Mouse (Mus musculus): ENCODE data around the gene Slc1a7. TPM values are rescaled to one million over a fixed set of nuclear protein-coding genes. Genes with fewer than 3 reads are reported as not detected.

The Slc1a7 gene
- polyA plus RNA-seq (2017; shearing (Covaris generic)), result not detected

GRCm38 (mm10) chr4:107967966-107968682 is at the start of gene Slc1a7:
TSS of gene Slc1a7 (plus strand) at chr4:107968332.
- ATAC-seq, result no peak

DNA sequence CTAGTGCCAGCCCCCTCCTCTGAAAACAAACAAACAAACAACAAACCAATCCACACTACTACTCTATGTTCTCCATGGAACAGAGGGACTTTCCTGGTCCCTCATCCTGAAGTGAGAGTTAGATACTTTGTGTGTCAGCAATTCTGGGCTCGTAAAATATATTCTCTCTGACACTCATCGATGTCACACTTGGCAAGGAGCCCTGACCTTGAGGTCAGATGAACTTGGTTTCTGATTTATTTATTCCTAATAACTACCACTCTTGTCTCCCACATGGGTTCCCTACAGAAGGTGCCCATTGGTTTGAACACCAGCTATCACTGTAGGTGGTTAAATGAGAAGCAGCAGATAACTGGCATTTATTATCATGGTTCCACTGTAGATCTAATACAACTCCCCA is 47.8 kb upstream of the Slc1a7 start:
- no peak for ATAC-seq

- ATAC-seq, result no peak
These were observed 46.9 kb upstream of the Slc1a7 start for GRCm38 (mm10) chr4:107921152-107921695.

- no peak for ATAC-seq
These were observed 46.2 kb upstream of the Slc1a7 start for GRCm38 (mm10) chr4:107921952-107922351.

- peak; percentile 98 for ATAC-seq
These were observed 44.9 kb upstream of the Slc1a7 start, which contains the start of gene Cpt2 for GRCm38 (mm10) chr4:107923145-107923802. TSS of gene Cpt2 (minus strand) at chr4:107923610.

GRCm38 (mm10) chr4:107923803-107924194 is 44.3 kb upstream of the Slc1a7 start:
- peak; percentile 27 for ATAC-seq

- no peak for ATAC-seq
These were observed 39.9 kb upstream of the Slc1a7 start for GRCm38 (mm10) chr4:107928269-107928668.

DNA sequence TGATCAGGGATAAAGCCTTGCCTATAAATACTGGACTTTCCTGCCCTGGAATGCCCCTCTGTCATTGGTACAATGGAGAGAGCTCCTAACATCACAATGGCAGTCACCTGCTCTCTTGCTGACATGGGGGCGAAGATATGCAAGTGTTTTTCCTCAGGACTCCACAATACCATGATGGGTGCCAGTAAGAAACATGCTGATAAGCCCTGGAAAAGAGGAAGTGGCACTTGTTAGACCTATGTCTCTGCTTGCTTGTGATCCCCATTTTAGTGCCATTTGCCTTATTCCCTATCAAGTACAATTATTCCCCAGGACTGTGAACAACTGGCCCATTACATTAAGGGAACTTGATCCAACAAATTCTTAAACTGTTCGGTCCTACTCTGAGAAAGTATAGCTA is 39.4 kb upstream of the Slc1a7 start:
- ATAC-seq, result no peak

GRCm38 (mm10) chr4:107931453-107931852 is 36.7 kb upstream of the Slc1a7 start:
- no peak for ATAC-seq

DNA sequence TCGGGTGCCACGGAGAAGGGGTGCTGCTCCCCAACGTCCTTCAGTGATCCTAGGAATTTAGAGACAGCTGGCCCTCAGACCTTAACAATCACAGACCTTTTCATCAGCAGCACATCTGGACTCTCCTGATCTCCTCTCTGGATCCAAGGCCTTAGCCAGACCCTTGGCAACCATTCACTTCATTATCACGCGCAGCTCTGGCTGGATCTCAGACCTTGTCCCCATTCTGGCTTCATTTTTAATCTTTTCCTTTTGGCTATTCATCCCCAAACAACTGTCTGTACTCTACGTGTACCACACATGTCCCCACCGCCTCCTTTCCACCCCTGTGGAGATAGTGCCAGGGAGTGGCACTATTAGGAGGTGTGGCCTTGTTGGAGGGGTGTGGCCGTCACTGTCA is 34.9 kb upstream of the Slc1a7 start:
- no peak for ATAC-seq

DNA sequence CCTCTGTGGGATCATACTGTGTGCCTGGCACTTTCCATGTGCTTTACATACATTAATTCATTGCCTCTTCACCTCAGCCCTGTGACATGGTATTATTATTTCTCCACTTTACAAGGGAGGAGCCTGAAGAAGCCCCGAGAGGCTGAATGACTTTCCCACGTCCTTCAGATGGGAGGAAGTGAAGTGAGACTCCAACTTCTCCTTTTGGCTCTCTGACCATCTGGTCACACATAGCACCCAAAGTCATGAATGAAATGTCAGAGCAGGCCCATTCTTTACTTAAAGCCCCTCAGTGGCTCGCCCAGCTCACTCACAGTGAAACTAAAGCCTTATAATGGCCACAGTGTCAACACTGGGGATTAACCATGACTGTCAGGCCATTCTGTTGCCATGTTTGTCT is 32.9 kb upstream of the Slc1a7 start:
- ATAC-seq, result no peak

GRCm38 (mm10) chr4:107937338-107937737 is 30.8 kb upstream of the Slc1a7 start:
- ATAC-seq, result no peak

GRCm38 (mm10) chr4:107938124-107938523 is 30.0 kb upstream of the Slc1a7 start:
- no peak for ATAC-seq

DNA sequence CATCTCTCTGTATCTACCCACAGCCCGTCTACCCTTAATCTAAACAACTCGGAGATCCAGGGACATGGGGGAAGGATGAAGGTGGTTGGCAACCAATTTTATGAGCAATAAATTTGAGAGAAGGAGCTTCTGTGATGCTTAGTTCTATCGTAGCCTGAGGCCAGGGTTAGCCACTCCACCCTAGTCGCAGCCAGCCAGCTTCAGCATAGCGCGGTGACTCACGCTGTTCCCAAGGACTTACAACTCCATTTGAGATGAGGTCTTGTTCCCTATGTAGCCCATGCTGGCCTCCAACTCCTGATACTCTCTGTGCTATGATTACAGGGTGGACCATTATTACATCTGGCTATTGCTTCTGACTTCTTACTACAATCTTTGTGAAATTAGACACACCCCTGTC is 25.4 kb upstream of the Slc1a7 start:
- no peak for ATAC-seq

- ATAC-seq, result no peak
These were observed 24.0 kb upstream of the Slc1a7 start for GRCm38 (mm10) chr4:107944141-107944540.

DNA sequence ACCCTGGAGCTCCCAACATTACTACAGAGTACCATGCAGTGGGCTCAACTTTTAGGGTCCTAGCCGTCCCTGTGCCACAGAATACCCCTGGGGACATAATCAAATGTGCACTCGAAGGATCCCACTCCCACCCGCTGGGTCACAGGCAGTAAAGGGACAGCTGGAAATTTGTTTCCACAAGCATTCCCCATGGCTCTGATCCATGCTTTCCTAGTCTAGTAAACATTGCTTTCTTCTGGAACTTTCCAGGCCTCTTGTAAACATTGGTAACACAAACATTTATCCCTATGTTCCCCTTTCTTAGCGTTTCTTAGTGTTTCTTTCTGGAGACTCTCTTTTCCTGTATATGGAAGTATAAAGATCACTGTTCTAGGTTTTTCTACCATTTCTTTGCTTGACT is 18.2 kb upstream of the Slc1a7 start:
- no peak for ATAC-seq

DNA sequence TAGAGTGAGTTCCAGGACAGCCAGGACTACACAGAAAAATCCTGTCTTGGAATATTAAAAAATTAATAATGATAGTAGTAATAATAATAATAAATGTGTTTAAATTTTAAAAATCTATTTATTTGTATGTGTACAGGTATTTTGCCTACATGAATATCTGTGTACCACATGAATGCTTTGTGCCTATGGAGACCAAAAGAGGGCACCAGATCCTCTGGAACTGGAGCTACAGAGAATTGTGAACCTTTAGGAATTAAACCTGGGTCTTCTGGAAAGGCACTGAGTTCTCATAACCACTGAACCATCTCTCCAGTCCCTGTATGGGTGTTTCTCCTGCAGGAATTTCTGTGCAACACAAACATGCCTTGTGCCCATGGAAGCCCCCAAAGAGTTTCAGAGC is 15.3 kb upstream of the Slc1a7 start:
- ATAC-seq, result no peak

- ATAC-seq, result no peak
These were observed 12.4 kb upstream of the Slc1a7 start for GRCm38 (mm10) chr4:107955691-107956090.

DNA sequence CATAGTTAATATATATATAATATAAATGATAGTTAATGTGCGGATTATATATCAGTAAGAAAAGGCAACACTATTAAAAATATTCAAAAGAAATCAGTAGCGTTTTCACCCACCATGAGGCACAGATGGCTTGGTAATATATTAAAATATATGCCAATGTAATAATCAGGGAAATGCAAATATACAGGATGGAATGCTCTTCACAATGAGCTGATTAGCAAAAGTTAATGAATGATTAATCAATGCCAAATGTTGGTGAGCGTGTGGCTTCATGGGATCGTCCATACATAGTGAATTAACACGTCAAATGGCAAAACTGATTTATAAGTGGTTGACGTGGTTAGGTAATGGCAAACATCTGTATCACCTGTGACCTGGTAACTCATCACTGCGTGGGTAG is 9.6 kb upstream of the Slc1a7 start:
- no peak for ATAC-seq

- ATAC-seq, result no peak
These were observed 5.9 kb upstream of the Slc1a7 start for GRCm38 (mm10) chr4:107962044-107962732.

- ATAC-seq, result no peak
These were observed 5.3 kb upstream of the Slc1a7 start for GRCm38 (mm10) chr4:107962792-107963191.

- no peak for ATAC-seq
These were observed 1.6 kb upstream of the Slc1a7 start for GRCm38 (mm10) chr4:107966416-107967109.

DNA sequence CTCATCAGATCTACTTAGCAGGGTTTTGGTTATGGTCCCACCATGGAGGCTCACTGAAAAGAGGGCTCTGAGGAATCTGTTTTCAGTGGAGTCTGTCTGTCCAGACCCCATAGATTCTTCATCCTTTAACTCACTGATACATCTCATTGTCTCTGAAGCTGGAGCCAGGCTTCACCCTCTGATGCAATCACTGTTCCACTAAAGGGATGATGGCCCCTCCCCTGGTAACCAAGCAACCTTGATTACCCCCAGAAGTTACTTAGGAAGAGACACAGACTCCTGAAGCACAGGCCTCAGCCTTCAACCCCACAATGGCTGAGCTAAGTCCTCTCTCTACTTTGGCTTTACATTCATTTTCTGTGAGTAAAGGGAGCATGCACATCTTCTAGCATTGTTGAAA is 1.6 kb downstream of the Slc1a7 start:
- ATAC-seq, result no peak
